Mouse (Mus musculus) C2C12 (cell line): ENCODE measurements around the gene Maff.

Experiments
- CEBPB ChIP-seq: IDR thresholded peaks from one replicate; pipeline ENCODE4 v1.6.1; 2011; ENCODE audit warnings: low read depth, mild to moderate bottlenecking, control low read depth, moderate library complexity
- CTCF ChIP-seq: IDR thresholded peaks from one replicate; pipeline ENCODE4 v1.5.1; 2011; ENCODE audit not compliant: control insufficient read depth, insufficient read depth, insufficient read length
- FOSL1 ChIP-seq: IDR thresholded peaks from one replicate; pipeline ENCODE4 v1.8.0; 2011; ENCODE audit warnings: mild to moderate bottlenecking, low read length; ENCODE audit not compliant: poor library complexity, insufficient read depth, severe bottlenecking
- MAX ChIP-seq: IDR thresholded peaks from one replicate; pipeline ENCODE4 v1.6.1; 2011; ENCODE audit warnings: mild to moderate bottlenecking, control low read depth
- MYOD1 ChIP-seq: IDR thresholded peaks from one replicate; pipeline ENCODE4 v1.6.1; 2011; ENCODE audit warnings: low read depth; ENCODE audit not compliant: control insufficient read depth, insufficient read length
- MYOG ChIP-seq: IDR thresholded peaks from one replicate; pipeline ENCODE4 v1.6.1; 2011; ENCODE audit not compliant: control insufficient read depth, insufficient read length; ENCODE audit errors: extremely low read depth
- USF1 ChIP-seq: IDR thresholded peaks from one replicate; pipeline ENCODE4 v1.6.1; 2011; ENCODE audit warnings: low read depth, mild to moderate bottlenecking, control low read depth, moderate library complexity

GRCm38 (mm10) chr15:79347845-79348506 lies 1.6 kb downstream of the Maff start:
- TF ChIP-seq CTCF (no peak), CEBPB (no peak), MYOD1 (peak; percentile 2), MYOG (no peak), USF1 (peak; percentile 26), MAX (peak; percentile 89), FOSL1 (no peak)
